Mouse (Mus musculus) c-Kit-positive CD71-positive TER-119-negative erythroid progenitor cells, embryonic 14.5 days (primary cell): Measurements from ENCODE around the gene Tmc8.
"Not testable (repeated sequence)": the region's sequence is repeated elsewhere in the genome, so short reads cannot be mapped to it uniquely, and the experiment has no call there.

Source experiments
- DNase-seq: peaks from one replicate; pipeline ENCODE4 v3.0.0-alpha.2; 2013; ENCODE audit warnings: low read depth

Tmc8 gene

GRCm38 (mm10) chr11:117825333-117826101, 43.6 kb downstream of the Tmc8 start, which contains the start of the genes Afmid and Tk1:
Afmid (plus strand) TSS chr11:117825924.
Tk1 (minus strand) TSS chr11:117826092.
- peak; percentile 88 for DNase-seq

- DNase-seq = no peak
These were observed 44.3 kb downstream of the Tmc8 start for GRCm38 (mm10) chr11:117826164-117826563.

- no peak for DNase-seq
These were observed 45.0 kb downstream of the Tmc8 start for GRCm38 (mm10) chr11:117826916-117827315.

- no peak for DNase-seq
These were observed 45.5 kb downstream of the Tmc8 start for GRCm38 (mm10) chr11:117827386-117827785.

GRCm38 (mm10) chr11:117828149-117828887, 46.4 kb downstream of the Tmc8 start:
- peak; percentile 73 for DNase-seq

- peak; percentile 53 for DNase-seq
These were observed 47.2 kb downstream of the Tmc8 start for GRCm38 (mm10) chr11:117828888-117829604.

GRCm38 (mm10) chr11:117829671-117830215, 47.9 kb downstream of the Tmc8 start:
- DNase-seq = no peak

GRCm38 (mm10) chr11:117830401-117830800, 48.5 kb downstream of the Tmc8 start:
- peak; percentile 47 for DNase-seq

- DNase-seq = peak; percentile 87
These were observed 50.5 kb downstream of the Tmc8 start for GRCm38 (mm10) chr11:117832086-117832969.

GRCm38 (mm10) chr11:117833509-117833908, 51.6 kb downstream of the Tmc8 start:
- not testable (repeated sequence) for DNase-seq

GRCm38 (mm10) chr11:117834086-117834485, 52.2 kb downstream of the Tmc8 start:
- no peak for DNase-seq

- DNase-seq = peak; percentile 76
These were observed 54.4 kb downstream of the Tmc8 start for GRCm38 (mm10) chr11:117836306-117836705.

- peak; percentile 76 for DNase-seq
These were observed 56.7 kb downstream of the Tmc8 start for GRCm38 (mm10) chr11:117838572-117838971.

- DNase-seq = no peak
These were observed 57.1 kb downstream of the Tmc8 start for GRCm38 (mm10) chr11:117839021-117839420.

- no peak for DNase-seq
These were observed 59.0 kb downstream of the Tmc8 start for GRCm38 (mm10) chr11:117840910-117841309.
